Mouse (Mus musculus) heart, embryonic 11.5 days (tissue): ENCODE measurements around the gene Tpd52l2. TPM values are rescaled to one million over a fixed set of nuclear protein-coding genes. Genes with fewer than 3 reads are reported as not detected.
A peak's percentile ranks its signal among the peaks of the same experiment; 100 is the strongest.
"Not testable (repeated sequence)": the region's sequence is repeated elsewhere in the genome, so short reads cannot be mapped to it uniquely, and the experiment has no call there.

ENCODE experiments used
- ATAC-seq: fragments of 200-750 bp; cut with Nextera tagmentation; replicated peaks from 2 replicates; pipeline ENCODE4 v1.8.0; 2017; ENCODE audit warnings: moderate library complexity; ENCODE audit not compliant: insufficient number of reproducible peaks, low FRiP score, low TSS enrichment
- H3K27ac ChIP-seq: fragments of 300-500 bp; sonication (generic); 2 replicates; pipeline ENCODE4 v1.5.1; 2014; ENCODE audit warnings: mild to moderate bottlenecking, low read depth, low read length
- H3K27me3 ChIP-seq: fragments of 300-500 bp; sonication (generic); 2 replicates; pipeline ENCODE4 v1.6.1; 2014; ENCODE audit warnings: mild to moderate bottlenecking, low read length, mixed read lengths; ENCODE audit not compliant: control insufficient read depth, insufficient read depth
- H3K36me3 ChIP-seq: fragments of 300-500 bp; sonication (generic); 2 replicates; pipeline ENCODE4 v1.6.1; 2014; ENCODE audit warnings: mild to moderate bottlenecking, low read length, moderate library complexity, mixed read lengths; ENCODE audit not compliant: control insufficient read depth, insufficient read depth
- H3K4me1 ChIP-seq: fragments of 300-500 bp; sonication (generic); 2 replicates; pipeline ENCODE4 v1.6.1; 2014; ENCODE audit warnings: low read length; ENCODE audit not compliant: control insufficient read depth, insufficient read depth
- H3K4me2 ChIP-seq: fragments of 300-500 bp; sonication (generic); 2 replicates; pipeline ENCODE4 v1.6.1; 2014; ENCODE audit warnings: mild to moderate bottlenecking, moderate library complexity
- H3K4me3 ChIP-seq: fragments of 300-500 bp; sonication (generic); 2 replicates; pipeline ENCODE4 v1.5.1; 2014; ENCODE audit warnings: low read depth, low read length
- H3K9ac ChIP-seq: fragments of 300-500 bp; sonication (generic); 2 replicates; pipeline ENCODE4 v1.6.1; 2014; ENCODE audit warnings: mild to moderate bottlenecking, low read depth, low read length, moderate library complexity
- H3K9me3 ChIP-seq: fragments of 300-500 bp; sonication (generic); replicated peaks from 2 replicates; pipeline ENCODE4 v1.6.1; 2016; ENCODE audit warnings: low read length; ENCODE audit not compliant: control insufficient read depth
- WGBS: fragments of 180-500 bp; shearing (Covaris S2); extraction: QIAGEN DNeasy Blood & Tissue Kit; methylation state at CpG from one replicate; pipeline ENCODE4 v1.1.7; 2014; ENCODE audit not compliant: insufficient replicate concordance; 5-methylcytosine and 5-hydroxymethylcytosine counted together
- polyA plus RNA-seq: library from polyadenylated mRNA; unstranded; fragments of >200 nt; fragmentation: Nextera tagmentation; extraction: Ambion mirVana; gene quantifications from 2 replicates; pipeline ENCODE4 v1.2.1, GENCODE M21; 2014

The Tpd52l2 gene
- polyA plus RNA-seq, 1 experiment from 2014 or later = 128 TPM

DNA sequence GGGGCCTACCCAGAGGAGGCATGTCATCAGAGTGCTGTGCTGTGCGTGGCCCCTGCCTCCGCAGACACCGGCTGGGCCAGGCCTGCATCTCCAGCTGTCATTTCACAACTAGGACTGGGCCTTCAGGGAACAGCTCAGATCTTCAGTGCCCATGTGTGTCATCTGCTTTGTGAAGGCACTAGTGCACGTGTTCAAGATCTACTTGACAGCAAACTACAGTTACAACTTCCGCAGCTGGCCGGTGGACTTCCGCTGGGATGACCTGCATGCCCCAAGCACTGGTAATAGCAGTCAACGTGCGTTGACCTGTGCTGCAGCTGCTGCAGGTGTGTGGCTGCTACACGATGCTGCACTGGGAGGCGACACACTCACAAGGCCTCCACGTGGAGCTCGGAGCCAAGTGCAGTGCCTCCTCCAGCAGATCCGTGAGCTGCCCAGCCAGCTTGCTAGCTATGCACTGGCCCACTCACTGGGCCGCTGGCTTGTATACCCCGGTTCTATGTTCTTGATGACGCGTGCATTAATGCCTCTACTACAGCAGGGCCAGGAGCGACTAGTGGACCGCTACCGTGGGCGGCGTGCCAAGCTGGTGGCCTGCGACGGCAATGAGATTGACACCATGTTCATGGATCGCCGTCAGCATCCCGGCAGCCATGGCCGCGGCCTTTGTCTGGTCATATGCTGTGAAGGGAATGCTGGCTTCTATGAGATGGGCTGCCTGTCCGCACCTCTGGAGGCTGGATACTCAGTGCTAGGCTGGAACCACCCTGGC, 3.6 kb upstream of the Tpd52l2 start, which contains the start of gene Abhd16b:
Gene Abhd16b, plus strand, starts transcription at position 51 of the 772 bp plus-strand sequence.
- Histone ChIP-seq H3K27me3 (no peaks in the 10 kb centered on the region), H3K4me3 (no peak within 1 kb of the TSS), H3K9ac (no peak within 1 kb of the TSS), H3K36me3 (no peaks in the 10 kb centered on the region), H3K4me1 (peaks cover 3% of the 10 kb centered on the region; the same call in 1 of the 2 replicates), H3K9me3 (no peaks in the 10 kb centered on the region), H3K27ac (no peak within 1 kb of the TSS), H3K4me2 (no peak within 1 kb of the TSS)
- 81% methylated on average over 31 of the region's 31 CpGs for whole genome bisulfite sequencing
- ATAC-seq = no peak

DNA sequence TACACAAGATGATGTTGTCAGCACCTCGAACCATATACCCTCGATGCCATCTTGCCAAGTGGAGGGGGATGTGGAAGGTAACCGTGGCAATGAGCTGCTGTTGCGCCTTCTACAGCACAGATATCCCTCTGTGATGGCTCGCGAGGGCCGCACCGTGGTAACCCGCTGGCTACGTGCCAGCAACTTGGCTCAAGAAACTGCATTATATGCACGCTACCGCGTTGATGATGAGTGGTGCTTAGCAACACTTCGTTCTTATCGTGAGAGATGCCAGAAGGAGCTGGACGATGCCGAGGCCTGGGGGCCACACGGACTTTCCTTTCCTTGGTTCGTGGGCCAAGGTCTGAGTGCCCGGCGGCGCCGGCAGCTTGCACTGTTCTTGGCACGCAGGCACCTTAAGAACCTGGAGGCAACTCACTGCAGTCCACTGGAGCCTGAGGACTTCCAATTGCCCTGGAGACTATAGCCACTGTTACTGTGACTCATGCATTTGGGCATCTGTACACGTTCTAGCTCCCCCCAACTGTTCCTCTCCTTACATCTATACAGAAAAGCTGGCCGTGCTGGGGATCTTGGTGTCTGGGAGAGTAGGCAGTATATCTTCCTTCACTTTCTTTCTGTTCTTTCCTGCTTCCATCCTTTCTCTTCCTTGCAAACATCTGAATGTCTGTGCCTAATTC, 2.5 kb upstream of the Tpd52l2 start:
- Histone ChIP-seq H3K9me3 (no peaks in the 10 kb centered on the region), H3K9ac (peak overlapping the region; percentile 22; the same call in 1 of the 2 replicates), H3K36me3 (no peaks in the 10 kb centered on the region), H3K27me3 (no peaks in the 10 kb centered on the region), H3K4me1 (peaks cover 3% of the 10 kb centered on the region; the same call in 1 of the 2 replicates), H3K27ac (no peak overlapping the region), H3K4me3 (no peak overlapping the region), H3K4me2 (no peak overlapping the region)
- ATAC-seq = no peak
- WGBS = 71% methylated on average over 26 of the region's 26 CpGs

DNA sequence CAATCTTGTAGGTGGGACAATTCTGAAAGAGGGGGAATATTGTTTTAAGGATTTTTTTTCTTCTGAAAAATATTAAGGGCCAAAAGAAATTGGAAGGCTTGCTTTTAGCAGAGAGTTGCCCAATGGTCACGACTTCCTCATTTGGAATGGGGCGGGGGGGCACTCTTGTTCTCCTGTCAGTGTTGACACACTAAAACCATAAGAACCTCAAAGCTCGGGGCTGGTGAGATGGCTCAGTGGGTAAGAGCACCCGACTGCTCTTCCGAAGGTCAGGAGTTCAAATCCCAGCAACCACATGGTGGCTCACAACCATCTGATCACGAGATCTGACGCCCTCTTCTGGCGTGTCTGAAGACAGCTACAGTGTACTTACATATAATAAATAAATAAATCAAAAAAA, 1.1 kb upstream of the Tpd52l2 start:
- not testable (repeated sequence) for H3K9me3 ChIP-seq, ATAC-seq, H3K4me2 ChIP-seq, H3K4me3 ChIP-seq, H3K36me3 ChIP-seq, H3K27ac ChIP-seq, H3K4me1 ChIP-seq, H3K27me3 ChIP-seq, H3K9ac ChIP-seq
- 64% methylated on average over 8 of the region's 8 CpGs for whole genome bisulfite sequencing

DNA sequence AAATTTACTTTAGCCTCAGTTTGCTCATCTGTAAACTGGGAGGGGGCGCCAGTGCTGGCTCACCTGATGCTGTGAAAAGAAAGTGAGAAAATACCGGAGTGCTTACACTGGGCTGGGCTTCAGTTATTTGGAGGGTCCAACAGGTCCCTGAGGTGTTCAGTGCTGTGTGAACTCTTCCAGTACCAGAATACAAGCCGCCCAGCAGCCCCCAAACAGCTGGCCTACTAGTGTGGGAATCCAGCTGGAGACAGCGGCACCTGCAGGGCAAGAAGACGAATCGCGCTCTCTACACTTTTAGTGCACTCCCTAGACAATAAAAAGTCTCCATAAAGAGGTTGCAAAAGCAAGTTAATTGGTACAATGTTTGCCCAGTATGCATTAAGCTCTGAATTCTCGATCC, 661 bp upstream of the Tpd52l2 start:
- Histone ChIP-seq H3K9ac (peak overlapping the region; percentile 71), H3K4me2 (peak overlapping the region; percentile 84), H3K27me3 (no peaks in the 10 kb centered on the region), H3K27ac (peak overlapping the region; percentile 92), H3K4me1 (peaks cover 3% of the 10 kb centered on the region; the same call in 1 of the 2 replicates), H3K9me3 (no peaks in the 10 kb centered on the region), H3K4me3 (peak overlapping the region; percentile 96), H3K36me3 (peaks cover 8% of the 10 kb centered on the region; the same call in 1 of the 2 replicates)
- 16% methylated on average over 8 of the region's 8 CpGs for WGBS
- ATAC-seq = peak; percentile 64

DNA sequence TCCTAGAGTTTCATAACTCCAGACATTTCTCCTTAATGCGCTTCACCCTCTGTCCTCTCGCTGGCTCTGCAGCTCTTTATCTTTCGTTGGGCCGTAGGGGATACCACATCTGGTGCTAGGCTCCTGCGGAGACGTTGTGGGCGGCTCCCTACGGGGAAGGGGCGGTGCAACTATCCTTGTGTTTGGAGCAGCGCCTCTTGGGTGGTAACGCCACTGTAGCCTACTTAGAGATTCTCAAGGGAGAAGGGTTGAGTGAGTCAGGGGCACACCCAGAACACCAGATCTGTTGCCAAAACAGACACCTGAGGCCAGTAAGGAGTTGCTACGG, 570 bp downstream of the Tpd52l2 start:
- WGBS = under 1% methylated on average over 12 of the region's 12 CpGs
- Histone ChIP-seq H3K27ac (peak overlapping the region; percentile 92), H3K36me3 (peaks cover 11% of the 10 kb centered on the region), H3K4me2 (peak overlapping the region; percentile 84), H3K9me3 (no peaks in the 10 kb centered on the region), H3K27me3 (no peaks in the 10 kb centered on the region), H3K4me3 (peak overlapping the region; percentile 96), H3K4me1 (peaks cover 3% of the 10 kb centered on the region; the same call in 1 of the 2 replicates), H3K9ac (peak overlapping the region; percentile 95)
- ATAC-seq = peak; percentile 78

DNA sequence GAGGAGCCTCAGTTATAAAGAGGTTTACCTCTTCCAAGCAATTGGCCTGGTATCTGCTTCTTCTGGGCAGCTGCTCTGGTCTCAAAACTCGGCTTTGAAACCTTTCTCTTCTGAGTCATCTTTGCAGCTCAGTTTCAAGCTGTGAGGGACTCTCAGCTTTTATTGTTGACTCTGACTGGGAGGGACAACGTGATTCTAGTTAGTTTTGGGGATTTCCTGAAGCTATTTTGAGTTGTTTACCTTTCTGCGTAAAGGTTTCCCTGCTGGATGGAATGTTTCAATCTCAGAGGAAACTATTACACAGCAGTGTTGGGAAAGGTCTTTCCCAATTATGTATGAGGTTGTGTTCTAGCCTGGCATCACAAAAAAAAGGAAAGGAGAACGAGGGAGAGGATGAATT, 1.7 kb downstream of the Tpd52l2 start:
- Histone ChIP-seq H3K27me3 (no peaks in the 10 kb centered on the region), H3K9ac (no peak overlapping the region), H3K27ac (no peak overlapping the region), H3K9me3 (no peaks in the 10 kb centered on the region), H3K4me2 (peak overlapping the region; percentile 84), H3K4me3 (no peak overlapping the region), H3K4me1 (peaks cover 3% of the 10 kb centered on the region; the same call in 1 of the 2 replicates), H3K36me3 (peaks cover 11% of the 10 kb centered on the region)
- no peak for ATAC-seq
- 72% methylated on average over 4 of the region's 4 CpGs for WGBS

DNA sequence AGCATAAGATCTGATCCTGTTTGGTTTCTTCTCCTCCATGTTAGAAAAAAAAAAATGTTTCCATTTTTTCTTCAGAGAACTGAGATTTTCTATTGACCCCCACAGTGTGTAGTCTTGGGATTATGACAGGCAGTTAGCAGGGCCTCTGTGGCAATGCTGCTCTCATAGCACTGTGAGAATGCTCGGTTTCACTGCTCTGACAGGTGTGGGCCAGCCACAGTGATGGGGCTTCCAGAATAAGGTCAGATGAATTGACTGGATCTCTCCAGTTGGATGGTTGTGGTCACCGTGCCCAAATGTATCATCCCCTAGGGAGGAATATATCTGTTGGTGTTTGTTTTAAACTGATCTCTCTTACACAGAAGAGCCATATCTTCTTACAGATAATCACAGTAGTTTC, 12.2 kb downstream of the Tpd52l2 start:
- WGBS = 89% methylated on average over 2 of the region's 2 CpGs
- Histone ChIP-seq H3K27me3 (no peaks in the 10 kb centered on the region), H3K4me3 (no peak overlapping the region), H3K4me1 (peaks cover 8% of the 10 kb centered on the region), H3K36me3 (peaks cover 26% of the 10 kb centered on the region), H3K9me3 (no peaks in the 10 kb centered on the region), H3K27ac (no peak overlapping the region), H3K4me2 (no peak overlapping the region), H3K9ac (no peak overlapping the region)
- ATAC-seq = no peak

DNA sequence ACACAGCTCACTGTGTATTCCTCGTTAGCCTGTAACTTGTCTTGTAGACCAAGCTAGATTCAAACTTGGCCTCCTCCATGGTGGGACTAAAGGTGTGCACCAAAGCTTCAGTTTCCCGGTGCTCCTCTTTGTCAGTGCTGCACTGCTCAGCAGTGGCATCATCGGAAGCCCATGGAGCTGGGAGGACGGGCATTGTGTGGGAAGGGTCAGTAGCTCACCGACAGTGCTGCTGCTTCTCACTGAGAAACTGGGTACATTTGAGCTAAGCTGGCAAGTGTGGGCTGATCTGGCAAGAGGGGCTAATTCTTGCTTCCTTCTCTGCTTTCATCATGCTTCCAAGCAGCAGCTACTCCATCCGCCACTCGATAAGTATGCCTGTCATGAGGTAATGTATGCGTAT, 14.3 kb downstream of the Tpd52l2 start:
- Histone ChIP-seq H3K9ac (no peak overlapping the region), H3K4me2 (no peak overlapping the region), H3K9me3 (no peaks in the 10 kb centered on the region), H3K4me3 (no peak overlapping the region), H3K27me3 (no peaks in the 10 kb centered on the region), H3K36me3 (peaks cover 31% of the 10 kb centered on the region), H3K27ac (no peak overlapping the region), H3K4me1 (peaks cover under 1% of the 10 kb centered on the region; the same call in 1 of the 2 replicates)
- WGBS = 93% methylated on average over 8 of the region's 8 CpGs
- ATAC-seq = no peak
